Mouse (Mus musculus) thymus, adult 2 months (tissue): ENCODE data around the gene Cyth3.

Experiments used
- CTCF ChIP-seq: fragments of 200-500 bp; IDR thresholded peaks from 2 replicates; pipeline ENCODE4 v1.5.1; 2012; ENCODE audit warnings: mild to moderate bottlenecking, control low read depth, low read length, moderate library complexity, borderline replicate concordance; ENCODE audit not compliant: control insufficient read depth, poor library complexity, insufficient read depth; ENCODE audit errors: extremely low read depth
- POLR2A ChIP-seq: fragments of 200-500 bp; IDR thresholded peaks from 2 replicates; pipeline ENCODE4 v1.6.1; 2012; ENCODE audit warnings: mild to moderate bottlenecking, low read length, control low read depth, moderate library complexity; ENCODE audit not compliant: control insufficient read depth, poor library complexity, insufficient read depth; ENCODE audit errors: extremely low read depth

DNA sequence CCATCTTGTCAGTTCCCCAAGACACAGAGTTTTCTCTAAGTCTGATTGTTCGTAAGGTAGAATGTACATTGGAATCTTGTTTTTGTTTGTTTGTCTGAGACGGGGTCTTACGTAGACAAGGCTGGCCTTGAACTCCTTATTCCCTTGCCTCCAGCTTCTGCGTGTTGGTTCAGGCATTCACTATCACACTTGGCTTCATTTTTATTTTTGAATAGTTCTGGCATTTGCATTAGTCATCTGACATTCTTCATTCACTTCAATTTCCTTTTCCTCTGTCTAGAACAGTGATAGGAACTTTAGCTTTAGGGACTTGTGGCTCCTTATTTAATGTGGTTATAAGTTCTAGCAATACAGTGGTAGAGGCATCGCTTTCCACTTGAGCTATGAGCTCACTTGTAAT, 31.2 kb downstream of the Cyth3 start:
- TF ChIP-seq POLR2A (no peak), CTCF (no peak)
